Mouse (Mus musculus) common myeloid progenitor, adult 5-6 weeks (primary cell): Measurements from ENCODE around the gene Azgp1. TPM values are rescaled to one million over a fixed set of nuclear protein-coding genes. Genes with fewer than 3 reads are reported as not detected.
"Not testable (repeated sequence)": the region's sequence is repeated elsewhere in the genome, so short reads cannot be mapped to it uniquely, and the experiment has no call there.

ENCODE experiments used
- ATAC-seq: replicated peaks from 2 replicates; pipeline ENCODE4 v1.8.0; 2016; ENCODE audit warnings: low read depth, mild to moderate bottlenecking, moderate TSS enrichment, inconsistent platforms; ENCODE audit not compliant: poor library complexity, severe bottlenecking
- total RNA-seq: library from RNA; stranded (forward); fragments of 200-1000, 187-1606 nt; gene quantifications from 2 replicates; pipeline ENCODE4 v1.2.3, GENCODE M21; 2017

Gene Azgp1
- not detected in 2 replicates for total RNA-seq

GRCm38 (mm10) chr5:137981300-137981699, at the start of gene Azgp1:
Gene Azgp1, plus strand, starts transcription at chr5:137981520.
- ATAC-seq: no peak

GRCm38 (mm10) chr5:137933934-137934333, 47.4 kb upstream of the Azgp1 start:
- ATAC-seq: not testable (repeated sequence)

GRCm38 (mm10) chr5:137936486-137936885, 44.8 kb upstream of the Azgp1 start:
- ATAC-seq: no peak

- 0 out of 2 replicates have a peak, but pooled peaks have one; percentile 32 for ATAC-seq
These were observed 44.1 kb upstream of the Azgp1 start for GRCm38 (mm10) chr5:137937238-137937637.

GRCm38 (mm10) chr5:137940948-137941347, 40.4 kb upstream of the Azgp1 start:
- no peak for ATAC-seq

- ATAC-seq: no peak
These were observed 38.2 kb upstream of the Azgp1 start for GRCm38 (mm10) chr5:137943133-137943532.

- ATAC-seq: no peak
These were observed 34.0 kb upstream of the Azgp1 start for GRCm38 (mm10) chr5:137947303-137947702.

- ATAC-seq: no peak
These were observed 30.1 kb upstream of the Azgp1 start for GRCm38 (mm10) chr5:137951218-137951617.

GRCm38 (mm10) chr5:137956404-137956803, 24.9 kb upstream of the Azgp1 start:
- ATAC-seq: no peak

GRCm38 (mm10) chr5:137962945-137963344, 18.4 kb upstream of the Azgp1 start, which contains the start of gene Gjc3:
Gene Gjc3, minus strand, starts transcription at chr5:137963098.
- ATAC-seq: no peak

- ATAC-seq: no peak
These were observed 14.8 kb upstream of the Azgp1 start for GRCm38 (mm10) chr5:137966492-137966891.

- peak; percentile 68; the same call in 1 of the 2 replicates for ATAC-seq
These were observed 8.2 kb upstream of the Azgp1 start for GRCm38 (mm10) chr5:137973161-137973560.

GRCm38 (mm10) chr5:137973738-137974137, 7.6 kb upstream of the Azgp1 start:
- ATAC-seq: 0 out of 2 replicates have a peak, but pooled peaks have one; percentile 32

GRCm38 (mm10) chr5:137974724-137975123, 6.6 kb upstream of the Azgp1 start:
- no peak for ATAC-seq

GRCm38 (mm10) chr5:137975434-137975833, 5.9 kb upstream of the Azgp1 start:
- ATAC-seq: no peak

GRCm38 (mm10) chr5:137977291-137977690, 4.0 kb upstream of the Azgp1 start:
- ATAC-seq: no peak

- ATAC-seq: no peak
These were observed 2.2 kb upstream of the Azgp1 start for GRCm38 (mm10) chr5:137979081-137979480.

GRCm38 (mm10) chr5:137986351-137986750, 5.0 kb downstream of the Azgp1 start:
- ATAC-seq: no peak

GRCm38 (mm10) chr5:138009437-138009836, 28.1 kb downstream of the Azgp1 start:
- ATAC-seq: no peak

GRCm38 (mm10) chr5:138012382-138012781, 31.1 kb downstream of the Azgp1 start:
- no peak for ATAC-seq

- ATAC-seq: no peak
These were observed 35.2 kb downstream of the Azgp1 start for GRCm38 (mm10) chr5:138016530-138016929.

GRCm38 (mm10) chr5:138016997-138017396, 35.7 kb downstream of the Azgp1 start:
- ATAC-seq: no peak
